Mouse (Mus musculus) limb, embryonic 11.5 days (tissue): ENCODE data around the gene Slc6a19. TPM values are rescaled to one million over a fixed set of nuclear protein-coding genes. Genes with fewer than 3 reads are reported as not detected.

Experiments used
- ATAC-seq: fragments of 200-750 bp; cut with Nextera tagmentation; 2 replicates; pipeline ENCODE4 v1.8.0; 2017; ENCODE audit warnings: low read depth; ENCODE audit not compliant: insufficient number of reproducible peaks, low FRiP score, low TSS enrichment
- DNase-seq: peaks from one replicate; pipeline ENCODE4 v3.0.0-alpha.2; 2015; ENCODE audit warnings: low spot score
- H3K27ac ChIP-seq: fragments of 300-500 bp; sonication (generic); replicated peaks from 2 replicates; pipeline ENCODE4 v1.5.1; 2014; ENCODE audit warnings: low read depth, mild to moderate bottlenecking, low read length
- H3K27me3 ChIP-seq: fragments of 300-500 bp; sonication (generic); 2 replicates; pipeline ENCODE4 v1.6.1; 2014; ENCODE audit warnings: mild to moderate bottlenecking, low read length, mixed read lengths; ENCODE audit not compliant: control insufficient read depth, insufficient read depth
- H3K36me3 ChIP-seq: fragments of 300-500 bp; sonication (generic); 2 replicates; pipeline ENCODE4 v1.6.1; 2014; ENCODE audit warnings: mild to moderate bottlenecking, low read length, moderate library complexity, mixed read lengths; ENCODE audit not compliant: control insufficient read depth, insufficient read depth
- H3K4me1 ChIP-seq: fragments of 300-500 bp; sonication (generic); 2 replicates; pipeline ENCODE4 v1.6.1; 2014; ENCODE audit warnings: low read length, mixed read lengths; ENCODE audit not compliant: control insufficient read depth, insufficient read depth
- H3K4me2 ChIP-seq: fragments of 300-500 bp; sonication (generic); 2 replicates; pipeline ENCODE4 v1.6.1; 2014; ENCODE audit warnings: low read depth, mild to moderate bottlenecking, moderate library complexity; ENCODE audit not compliant: severe bottlenecking
- H3K4me3 ChIP-seq: fragments of 300-500 bp; sonication (generic); 2 replicates; pipeline ENCODE4 v1.5.1; 2014; ENCODE audit warnings: low read depth, low read length
- H3K9ac ChIP-seq: fragments of 300-500 bp; sonication (generic); 2 replicates; pipeline ENCODE4 v1.6.1; 2014; ENCODE audit warnings: mild to moderate bottlenecking, low read length
- H3K9me3 ChIP-seq: fragments of 300-500 bp; sonication (generic); 2 replicates; pipeline ENCODE4 v1.6.1; 2016; ENCODE audit warnings: low read length; ENCODE audit not compliant: control insufficient read depth
- WGBS: fragments of 180-500 bp; shearing (Covaris S2); extraction: QIAGEN DNeasy Blood & Tissue Kit; methylation state at CpG from one replicate; pipeline ENCODE4 v1.1.7; 2014; 5-methylcytosine and 5-hydroxymethylcytosine counted together
- polyA plus RNA-seq: library from polyadenylated mRNA; unstranded; fragments of >200 nt; fragmentation: Nextera tagmentation; extraction: Ambion mirVana; gene quantifications from 2 replicates; pipeline ENCODE4 v1.2.1, GENCODE M21; 2014

The Slc6a19 gene
- polyA plus RNA-seq, 1 experiment from 2014 or later: not detected

GRCm38 (mm10) chr13:73692249-73692868, 12.3 kb downstream of the Slc6a19 start:
- H3K9me3 ChIP-seq: no peaks in the 10 kb centered on the region
- peak; percentile 65 for ATAC-seq
- no peak overlapping the region for H3K4me2 ChIP-seq
- no peaks in the 10 kb centered on the region for H3K36me3 ChIP-seq
- no peak overlapping the region for H3K4me3 ChIP-seq
- peak; percentile 82 for DNase-seq
- 37% methylated on average over 10 of the region's 10 CpGs for WGBS
- no peak overlapping the region for H3K9ac ChIP-seq
- no peak overlapping the region for H3K27ac ChIP-seq
- no peaks in the 10 kb centered on the region for H3K4me1 ChIP-seq
- H3K27me3 ChIP-seq: no peaks in the 10 kb centered on the region

- WGBS: 83% methylated on average over 4 of the region's 4 CpGs
- H3K9ac ChIP-seq: no peak overlapping the region
- no peak for ATAC-seq
- no peaks in the 10 kb centered on the region for H3K9me3 ChIP-seq
- H3K36me3 ChIP-seq: no peaks in the 10 kb centered on the region
- no peaks in the 10 kb centered on the region for H3K27me3 ChIP-seq
- H3K27ac ChIP-seq: no peak overlapping the region
- H3K4me3 ChIP-seq: no peak overlapping the region
- H3K4me2 ChIP-seq: no peak overlapping the region
- DNase-seq: no peak
- H3K4me1 ChIP-seq: no peaks in the 10 kb centered on the region
Observed at GRCm38 (mm10) chr13:73688934-73689333, 15.7 kb downstream of the Slc6a19 start.

- no peaks in the 10 kb centered on the region for H3K27me3 ChIP-seq
- WGBS: 58% methylated on average over 3 of the region's 3 CpGs
- ATAC-seq: no peak
- no peak overlapping the region for H3K9ac ChIP-seq
- H3K9me3 ChIP-seq: no peaks in the 10 kb centered on the region
- H3K4me2 ChIP-seq: no peak overlapping the region
- H3K4me3 ChIP-seq: no peak overlapping the region
- no peaks in the 10 kb centered on the region for H3K36me3 ChIP-seq
- DNase-seq: no peak
- H3K4me1 ChIP-seq: no peaks in the 10 kb centered on the region
- no peak overlapping the region for H3K27ac ChIP-seq
Observed at GRCm38 (mm10) chr13:73687601-73688000, 17.1 kb downstream of the Slc6a19 start.

GRCm38 (mm10) chr13:73685502-73685901, 19.2 kb downstream of the Slc6a19 start:
- no peaks in the 10 kb centered on the region for H3K9me3 ChIP-seq
- WGBS: 86% methylated on average over 6 of the region's 6 CpGs
- DNase-seq (no peak), ATAC-seq (no peak)
- H3K36me3 ChIP-seq: no peaks in the 10 kb centered on the region
- H3K27me3 ChIP-seq: no peaks in the 10 kb centered on the region
- H3K9ac ChIP-seq: no peak overlapping the region
- H3K27ac ChIP-seq: no peak overlapping the region
- H3K4me2 ChIP-seq: no peak overlapping the region
- H3K4me3 ChIP-seq: no peak overlapping the region
- no peaks in the 10 kb centered on the region for H3K4me1 ChIP-seq

GRCm38 (mm10) chr13:73684412-73684811, 20.3 kb downstream of the Slc6a19 start:
- H3K27me3 ChIP-seq: no peaks in the 10 kb centered on the region
- ATAC-seq (no peak), DNase-seq (no peak)
- no peaks in the 10 kb centered on the region for H3K9me3 ChIP-seq
- H3K36me3 ChIP-seq: no peaks in the 10 kb centered on the region
- 79% methylated on average over 1 of the region's 1 CpGs for WGBS
- H3K9ac ChIP-seq: no peak overlapping the region
- no peak overlapping the region for H3K4me3 ChIP-seq
- H3K4me1 ChIP-seq: no peaks in the 10 kb centered on the region
- H3K27ac ChIP-seq: no peak overlapping the region
- H3K4me2 ChIP-seq: no peak overlapping the region

GRCm38 (mm10) chr13:73683682-73684081, 21.0 kb downstream of the Slc6a19 start:
- WGBS: 91% methylated on average over 11 of the region's 11 CpGs
- H3K36me3 ChIP-seq: no peaks in the 10 kb centered on the region
- no peaks in the 10 kb centered on the region for H3K9me3 ChIP-seq

GRCm38 (mm10) chr13:73682226-73682625, 22.4 kb downstream of the Slc6a19 start:
- ATAC-seq (no peak), DNase-seq (no peak)
- WGBS: 93% methylated on average over 2 of the region's 2 CpGs
- Histone ChIP-seq H3K9ac (no peak overlapping the region), H3K4me3 (no peak overlapping the region), H3K4me1 (no peaks in the 10 kb centered on the region), H3K36me3 (no peaks in the 10 kb centered on the region), H3K27me3 (no peaks in the 10 kb centered on the region), H3K9me3 (no peaks in the 10 kb centered on the region), H3K4me2 (no peak overlapping the region), H3K27ac (no peak overlapping the region)

More at GRCm38 (mm10) chr13:73683682-73684081, 21.0 kb downstream of the Slc6a19 start:
- no peak overlapping the region for H3K9ac ChIP-seq
- ATAC-seq (no peak), DNase-seq (no peak)
- H3K4me2 ChIP-seq: no peak overlapping the region
- no peak overlapping the region for H3K4me3 ChIP-seq
- H3K4me1 ChIP-seq: no peaks in the 10 kb centered on the region
- no peak overlapping the region for H3K27ac ChIP-seq
- no peaks in the 10 kb centered on the region for H3K27me3 ChIP-seq

- DNase-seq: no peak
- H3K9me3 ChIP-seq: no peaks in the 10 kb centered on the region
- no peak overlapping the region for H3K27ac ChIP-seq
- H3K4me3 ChIP-seq: no peak overlapping the region
- H3K27me3 ChIP-seq: no peaks in the 10 kb centered on the region
- 26% methylated on average over 1 of the region's 1 CpGs for WGBS
- H3K4me1 ChIP-seq: no peaks in the 10 kb centered on the region
- ATAC-seq: no peak
- H3K4me2 ChIP-seq: no peak overlapping the region
- no peak overlapping the region for H3K9ac ChIP-seq
- H3K36me3 ChIP-seq: no peaks in the 10 kb centered on the region
Observed at GRCm38 (mm10) chr13:73680394-73680793, 24.3 kb downstream of the Slc6a19 start.

- H3K4me2 ChIP-seq: no peak overlapping the region
- no peak for DNase-seq
- H3K36me3 ChIP-seq: no peaks in the 10 kb centered on the region
- H3K9me3 ChIP-seq: no peaks in the 10 kb centered on the region
- 40% methylated on average over 2 of the region's 2 CpGs for WGBS
- no peak overlapping the region for H3K4me3 ChIP-seq
- no peak overlapping the region for H3K27ac ChIP-seq
- no peak for ATAC-seq
- H3K9ac ChIP-seq: no peak overlapping the region
- no peaks in the 10 kb centered on the region for H3K4me1 ChIP-seq
- H3K27me3 ChIP-seq: no peaks in the 10 kb centered on the region
Observed at GRCm38 (mm10) chr13:73679311-73679710, 25.4 kb downstream of the Slc6a19 start.
